Comparison of ENCODE assay signal across 24 mouse cellular contexts in genomic region chr6:64064704-64065103, GRCm38 (mm10).
DNase-seq lines count a peak whose midpoint lies in the region; ATAC-seq and TF ChIP-seq lines count a peak whose summit lies in the region.
"Had no signal": no experiment of that assay in that cellular context is flagged by ENCODE, and none has a peak within 500 bp of the region (broad histone marks: within the 10 kb centered on the region; RNA-seq: fewer than 3 reads in every experiment).

No protein-coding gene starts in this region.

- WGBS in midbrain, embryonic 11.5 days, result 25% methylated on average over 2 of the region's 2 CpGs
- WGBS in midbrain, embryonic 15.5 days, result 36% methylated on average over 2 of the region's 2 CpGs
- 36% methylated on average over 2 of the region's 2 CpGs for WGBS in midbrain, embryonic 13.5 days
- WGBS in heart, embryonic 10.5 days, result 84% methylated on average over 2 of the region's 2 CpGs

- peak; percentile 37 to 62 for DNase-seq in cerebellum, postnatal 10 days
- DNase-seq in cerebellum, adult 9-11 months, result no peak
- peak; percentile 90 for DNase-seq in midbrain, embryonic 11.5 days (ENCODE audit: low spot score, missing footprints)
- DNase-seq in brain, embryonic 14.5 days (ENCODE audit: low read depth), result peak; percentile 42
- DNase-seq in heart, embryonic 10.5 days (ENCODE audit: low spot score), result no peak
- DNase-seq: adrenal gland, adult 8-10 months; B cell, adult 2 months; cerebellum, adult 18-20 months; gastrocnemius, adult 2 months; gastrocnemius, postnatal 36 days; heart, adult 11 months; heart, postnatal 14 days had no signal

- no peak for TF ChIP-seq POLR2A in brain, embryonic 14.5 days (IDR thresholded peaks at IDR 0.05; ENCODE audit: borderline replicate concordance, extremely low read depth, insufficient read depth, insufficient read length, poor library complexity, severe bottlenecking)

- ATAC-seq in midbrain, embryonic 11.5 days (ENCODE audit: low FRiP score), result peak; percentile 79
- ATAC-seq in midbrain, embryonic 15.5 days (replicated peaks), result no peak
- peak; percentile 56; the same call in 1 of the 2 replicates for ATAC-seq in midbrain, embryonic 13.5 days
- ATAC-seq: CD4-positive, CD25-positive, alpha-beta regulatory T cell, adult 4 months; forebrain, embryonic 14.5 days; hindbrain, postnatal 0 days had no signal

- H3K9ac ChIP-seq in midbrain, embryonic 11.5 days (ENCODE audit: low read length), result no peak overlapping the region
- no peak overlapping the region for H3K9ac ChIP-seq in midbrain, embryonic 15.5 days
- H3K9ac ChIP-seq in midbrain, embryonic 13.5 days (replicated peaks), result no peak overlapping the region
- H3K9ac ChIP-seq: embryonic facial prominence, embryonic 15.5 days; heart, embryonic 15.5 days; hindbrain, embryonic 13.5 days had no signal

- H3K4me3 ChIP-seq in midbrain, embryonic 11.5 days (ENCODE audit: low read depth, low read length), result no peak overlapping the region
- H3K4me3 ChIP-seq in midbrain, embryonic 15.5 days, result no peak overlapping the region
- H3K4me3 ChIP-seq in midbrain, embryonic 13.5 days (replicated peaks), result no peak overlapping the region
- H3K4me3 ChIP-seq in heart, embryonic 10.5 days, result no peak overlapping the region
- H3K4me3 ChIP-seq: embryonic facial prominence, embryonic 15.5 days; erythroblast, embryonic 14.5 days; forebrain, embryonic 10.5 days; gastrocnemius, adult 2 months; heart, embryonic 15.5 days; hindbrain, embryonic 13.5 days had no signal

- no peaks in the 10 kb centered on the region for H3K27me3 ChIP-seq in midbrain, embryonic 11.5 days (ENCODE audit: control insufficient read depth, insufficient read depth, low read length)
- no peaks in the 10 kb centered on the region for H3K27me3 ChIP-seq in midbrain, embryonic 15.5 days (replicated peaks)
- H3K27me3 ChIP-seq in midbrain, embryonic 13.5 days, result no peaks in the 10 kb centered on the region
- H3K27me3 ChIP-seq in heart, embryonic 10.5 days (ENCODE audit: insufficient read depth, poor library complexity, severe bottlenecking), result no peaks in the 10 kb centered on the region
- H3K27me3 ChIP-seq: embryonic facial prominence, embryonic 15.5 days; heart, embryonic 15.5 days; hindbrain, embryonic 13.5 days had no signal

- H3K9me3 ChIP-seq in midbrain, embryonic 11.5 days (ENCODE audit: control insufficient read depth, low read length), result no peaks in the 10 kb centered on the region
- H3K9me3 ChIP-seq in midbrain, embryonic 15.5 days, result no peaks in the 10 kb centered on the region
- no peaks in the 10 kb centered on the region for H3K9me3 ChIP-seq in midbrain, embryonic 13.5 days
- no peaks in the 10 kb centered on the region for H3K9me3 ChIP-seq in heart, embryonic 10.5 days
- H3K9me3 ChIP-seq: embryonic facial prominence, embryonic 15.5 days; forebrain, embryonic 10.5 days; G1E; heart, embryonic 15.5 days; hindbrain, embryonic 13.5 days had no signal

- 0 out of 2 replicates have a peak, but pooled peaks cover 2% of the 10 kb centered on the region for H3K4me1 ChIP-seq in midbrain, embryonic 11.5 days (ENCODE audit: control insufficient read depth, insufficient read depth, low read length)
- H3K4me1 ChIP-seq in midbrain, embryonic 15.5 days, result peaks cover 5% of the 10 kb centered on the region
- H3K4me1 ChIP-seq in midbrain, embryonic 13.5 days (replicated peaks), result 0 out of 2 replicates have a peak, but pooled peaks cover 4% of the 10 kb centered on the region
- H3K4me1 ChIP-seq in heart, embryonic 10.5 days, result no peaks in the 10 kb centered on the region
- H3K4me1 ChIP-seq: embryonic facial prominence, embryonic 15.5 days; forebrain, embryonic 10.5 days; heart, embryonic 15.5 days; hindbrain, embryonic 13.5 days had no signal

- no peaks in the 10 kb centered on the region for H3K36me3 ChIP-seq in midbrain, embryonic 11.5 days (ENCODE audit: control insufficient read depth, insufficient read depth, low read length)
- H3K36me3 ChIP-seq in midbrain, embryonic 15.5 days (replicated peaks), result no peaks in the 10 kb centered on the region
- no peaks in the 10 kb centered on the region for H3K36me3 ChIP-seq in midbrain, embryonic 13.5 days
- H3K36me3 ChIP-seq in heart, embryonic 10.5 days, result no peaks in the 10 kb centered on the region
- H3K36me3 ChIP-seq: embryonic facial prominence, embryonic 15.5 days; forebrain, embryonic 10.5 days; G1E; heart, embryonic 15.5 days; hindbrain, embryonic 13.5 days had no signal

- H3K4me2 ChIP-seq in midbrain, embryonic 11.5 days, result no peak overlapping the region
- no peak overlapping the region for H3K4me2 ChIP-seq in midbrain, embryonic 15.5 days
- no peak overlapping the region for H3K4me2 ChIP-seq in midbrain, embryonic 13.5 days (replicated peaks)
- H3K4me2 ChIP-seq: embryonic facial prominence, embryonic 15.5 days; heart, embryonic 11.5 days; heart, embryonic 15.5 days; hindbrain, embryonic 13.5 days had no signal

- TF ChIP-seq CTCF in brain, embryonic 14.5 days (IDR thresholded peaks at IDR 0.05; ENCODE audit: borderline replicate concordance, extremely low read depth, insufficient read depth, insufficient read length), result no peak

- no peak overlapping the region for H3K27ac ChIP-seq in midbrain, embryonic 11.5 days (ENCODE audit: low read depth, low read length)
- no peak overlapping the region for H3K27ac ChIP-seq in midbrain, embryonic 15.5 days
- H3K27ac ChIP-seq in midbrain, embryonic 13.5 days, result no peak overlapping the region
- no peak overlapping the region for H3K27ac ChIP-seq in heart, embryonic 10.5 days
- H3K27ac ChIP-seq: embryonic facial prominence, embryonic 15.5 days; forebrain, embryonic 10.5 days; gastrocnemius, adult 2 months; heart, embryonic 15.5 days; hindbrain, embryonic 13.5 days; hindbrain, postnatal 0 days had no signal

Comparison
In these comparisons a context has a peak if more than half of its experiments do, and no peak if none do; other contexts are left out.
1. DNase-seq: peak in cerebellum, postnatal 10 days (2 of 2), midbrain, embryonic 11.5 days (single experiment) and brain, embryonic 14.5 days (single experiment); none in cerebellum, adult 9-11 months (single experiment) and heart, embryonic 10.5 days (single experiment).